Mouse (Mus musculus): ENCODE data around the gene Tnnt3. TPM values are rescaled to one million over a fixed set of nuclear protein-coding genes. Genes with fewer than 3 reads are reported as not detected.

Gene Tnnt3
- polyA plus RNA-seq, 1 experiment = 2.7 TPM

DNA sequence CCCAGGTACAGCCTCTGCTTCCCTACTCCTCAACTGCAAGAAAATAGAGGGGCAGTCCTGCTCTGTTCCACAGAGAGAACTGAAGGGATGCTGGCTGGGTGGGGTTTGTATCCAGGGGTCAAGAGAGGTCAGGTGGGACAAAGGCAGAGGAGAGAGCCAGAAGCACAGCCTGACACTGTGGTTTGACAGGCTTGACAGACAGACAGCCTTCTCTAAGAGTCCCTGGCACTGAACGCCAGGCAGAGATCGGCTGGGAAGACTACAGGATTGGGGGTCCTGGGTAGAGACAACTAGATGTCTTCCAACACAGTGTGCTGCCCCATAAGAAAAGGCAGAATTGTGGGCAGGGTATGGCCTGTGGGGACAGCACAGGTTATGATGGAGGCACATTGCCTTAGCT lies 20.1 kb upstream of the Tnnt3 start:
- Histone ChIP-seq H3K27me3 (ENCODE audit: control insufficient read depth, insufficient read depth, low read length, poor library complexity, severe bottlenecking) (no peaks in the 10 kb centered on the region), H3K36me3 (ENCODE audit: control insufficient read depth, insufficient read depth, low read length, poor library complexity, severe bottlenecking) (no peaks in the 10 kb centered on the region), H3K9ac (ENCODE audit: low read depth, poor library complexity, severe bottlenecking) (no peak overlapping the region), H3K4me3 (ENCODE audit: low read depth, low read length) (no peak overlapping the region), H3K4me1 (ENCODE audit: control insufficient read depth, insufficient read depth, low read length) (no peaks in the 10 kb centered on the region), H3K27ac (ENCODE audit: insufficient read depth, low read length) (no peak overlapping the region), H3K9me3 (replicated peaks; ENCODE audit: control insufficient read depth, insufficient read depth, low read length, poor library complexity, severe bottlenecking) (no peaks in the 10 kb centered on the region)
- TF ChIP-seq POLR2A (IDR thresholded peaks at IDR 0.05; ENCODE audit: insufficient read depth, low read length) (no peak), EP300 (IDR thresholded peaks at IDR 0.05; ENCODE audit: insufficient read depth, low read depth, low read length) (no peak), CTCF (IDR thresholded peaks at IDR 0.05; ENCODE audit: low read depth, low read length) (no peak)

DNA sequence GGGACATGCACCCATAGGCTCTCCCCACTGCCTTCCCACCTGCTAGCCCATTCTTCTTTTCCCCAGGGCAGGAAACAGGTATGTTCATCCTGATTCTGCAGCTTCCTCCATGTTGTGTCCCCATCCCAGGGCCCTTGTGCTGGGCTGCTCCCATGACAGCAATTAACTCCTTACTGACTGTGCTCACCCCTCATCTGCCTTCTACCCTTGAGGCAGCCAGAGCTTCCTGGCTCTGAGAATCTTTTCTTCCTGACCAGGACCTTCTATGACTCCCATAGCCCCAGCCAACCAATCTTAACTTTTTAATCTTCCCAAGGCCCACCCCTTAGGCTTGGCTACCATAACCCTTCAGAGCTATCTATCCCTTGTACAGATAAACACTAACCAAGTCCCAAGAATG lies 19.3 kb upstream of the Tnnt3 start:
- Histone ChIP-seq H3K9me3 (replicated peaks; ENCODE audit: control insufficient read depth, insufficient read depth, low read length, poor library complexity, severe bottlenecking) (no peaks in the 10 kb centered on the region), H3K27ac (ENCODE audit: insufficient read depth, low read length) (no peak overlapping the region), H3K9ac (ENCODE audit: low read depth, poor library complexity, severe bottlenecking) (no peak overlapping the region), H3K4me1 (ENCODE audit: control insufficient read depth, insufficient read depth, low read length) (no peaks in the 10 kb centered on the region), H3K36me3 (ENCODE audit: control insufficient read depth, insufficient read depth, low read length, poor library complexity, severe bottlenecking) (no peaks in the 10 kb centered on the region), H3K4me3 (ENCODE audit: low read depth, low read length) (no peak overlapping the region), H3K27me3 (ENCODE audit: control insufficient read depth, insufficient read depth, low read length, poor library complexity, severe bottlenecking) (no peaks in the 10 kb centered on the region)
- no peak for TF ChIP-seq POLR2A (IDR thresholded peaks at IDR 0.05; ENCODE audit: insufficient read depth, low read length)
- TF ChIP-seq EP300 (IDR thresholded peaks at IDR 0.05; ENCODE audit: insufficient read depth, low read depth, low read length) = no peak

DNA sequence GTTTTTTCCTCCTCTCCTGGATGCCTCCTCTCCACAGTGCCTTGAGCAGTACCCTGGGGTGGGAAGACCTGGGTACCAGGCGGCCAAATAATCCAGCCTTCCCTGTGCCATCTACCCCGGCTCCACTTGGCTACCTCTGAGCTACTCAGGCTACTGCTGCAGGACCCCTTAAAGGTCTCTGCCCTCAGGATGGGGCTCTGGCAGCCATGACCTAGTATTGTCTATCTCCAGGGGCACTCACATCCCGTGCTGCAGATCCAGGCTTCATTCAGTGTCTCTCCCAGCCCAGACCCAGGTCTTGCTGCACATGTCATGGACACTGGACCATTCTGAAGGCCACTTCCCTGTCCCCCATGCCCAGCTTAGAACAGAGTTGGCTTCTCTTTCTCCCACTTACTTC lies 18.8 kb upstream of the Tnnt3 start:
- Histone ChIP-seq H3K9ac (ENCODE audit: low read depth, poor library complexity, severe bottlenecking) (no peak overlapping the region), H3K4me1 (ENCODE audit: control insufficient read depth, insufficient read depth, low read length) (no peaks in the 10 kb centered on the region), H3K27ac (ENCODE audit: insufficient read depth, low read length) (no peak overlapping the region)

DNA sequence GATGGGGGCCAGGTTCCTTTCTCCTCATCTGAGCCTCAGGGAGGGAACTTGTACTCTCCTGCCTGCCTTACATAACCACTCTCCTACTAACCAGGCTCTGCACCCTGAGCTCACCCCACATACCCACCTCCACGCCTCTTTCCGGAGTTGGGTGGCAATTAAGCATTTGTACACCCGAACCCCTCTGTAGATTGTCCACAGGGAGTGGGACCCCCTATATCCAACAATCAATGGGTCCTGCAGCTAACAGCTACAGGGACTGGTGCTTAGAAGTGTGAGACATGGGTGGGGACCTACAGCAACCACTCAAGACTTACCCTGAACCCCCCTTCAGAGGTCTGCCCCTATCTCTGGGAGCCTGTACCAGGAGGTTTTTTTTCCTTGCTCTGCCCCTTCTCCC lies 18.0 kb upstream of the Tnnt3 start:
- H3K36me3 ChIP-seq (ENCODE audit: control insufficient read depth, insufficient read depth, low read length, poor library complexity, severe bottlenecking) = no peaks in the 10 kb centered on the region
- H3K9ac ChIP-seq (ENCODE audit: low read depth, poor library complexity, severe bottlenecking) = no peak overlapping the region
- no peaks in the 10 kb centered on the region for H3K9me3 ChIP-seq (replicated peaks; ENCODE audit: control insufficient read depth, insufficient read depth, low read length, poor library complexity, severe bottlenecking)
- H3K4me3 ChIP-seq (ENCODE audit: low read depth, low read length) = no peak overlapping the region
- TF ChIP-seq POLR2A (IDR thresholded peaks at IDR 0.05; ENCODE audit: insufficient read depth, low read length) = no peak
- no peaks in the 10 kb centered on the region for H3K27me3 ChIP-seq (ENCODE audit: control insufficient read depth, insufficient read depth, low read length, poor library complexity, severe bottlenecking)
- H3K4me1 ChIP-seq (ENCODE audit: control insufficient read depth, insufficient read depth, low read length) = no peaks in the 10 kb centered on the region
- no peak overlapping the region for H3K27ac ChIP-seq (ENCODE audit: insufficient read depth, low read length)

More for the DNA sequence above, 18.8 kb upstream of the Tnnt3 start:
- TF ChIP-seq CTCF (IDR thresholded peaks at IDR 0.05; ENCODE audit: low read depth, low read length) (no peak), EP300 (IDR thresholded peaks at IDR 0.05; ENCODE audit: insufficient read depth, low read depth, low read length) (no peak), POLR2A (IDR thresholded peaks at IDR 0.05; ENCODE audit: insufficient read depth, low read length) (no peak)
- Histone ChIP-seq H3K4me3 (ENCODE audit: low read depth, low read length) (no peak overlapping the region), H3K36me3 (ENCODE audit: control insufficient read depth, insufficient read depth, low read length, poor library complexity, severe bottlenecking) (no peaks in the 10 kb centered on the region), H3K27me3 (ENCODE audit: control insufficient read depth, insufficient read depth, low read length, poor library complexity, severe bottlenecking) (no peaks in the 10 kb centered on the region), H3K9me3 (replicated peaks; ENCODE audit: control insufficient read depth, insufficient read depth, low read length, poor library complexity, severe bottlenecking) (no peaks in the 10 kb centered on the region)

DNA sequence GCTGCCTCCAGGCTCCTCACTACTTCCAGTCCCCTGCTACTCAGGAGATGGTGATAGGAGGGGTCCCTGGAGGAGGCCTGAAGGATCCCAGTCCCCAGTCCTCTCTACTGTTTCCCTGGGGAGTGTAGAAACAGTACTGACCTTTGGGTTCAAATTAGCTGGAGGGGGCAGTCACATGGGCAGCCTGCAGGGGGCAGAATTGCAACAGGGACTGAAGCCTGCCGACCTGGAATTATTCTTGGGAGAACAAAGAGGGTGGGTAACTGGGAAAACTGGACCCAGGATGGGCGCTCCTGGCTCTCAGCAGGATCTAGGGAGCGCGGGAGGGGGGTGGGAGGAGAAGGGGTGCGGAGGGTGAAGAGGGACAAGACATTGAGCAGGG lies 17.5 kb upstream of the Tnnt3 start:
- no peak overlapping the region for H3K27ac ChIP-seq (ENCODE audit: insufficient read depth, low read length)
- H3K36me3 ChIP-seq (ENCODE audit: control insufficient read depth, insufficient read depth, low read length, poor library complexity, severe bottlenecking) = no peaks in the 10 kb centered on the region
- H3K9me3 ChIP-seq (replicated peaks; ENCODE audit: control insufficient read depth, insufficient read depth, low read length, poor library complexity, severe bottlenecking) = no peaks in the 10 kb centered on the region
- no peaks in the 10 kb centered on the region for H3K27me3 ChIP-seq (ENCODE audit: control insufficient read depth, insufficient read depth, low read length, poor library complexity, severe bottlenecking)
- H3K4me1 ChIP-seq (ENCODE audit: control insufficient read depth, insufficient read depth, low read length) = no peaks in the 10 kb centered on the region
- H3K4me3 ChIP-seq (ENCODE audit: low read depth, low read length) = 0 out of 2 replicates have a peak overlapping the region, but pooled peaks have one; percentile 19
- H3K9ac ChIP-seq (ENCODE audit: low read depth, poor library complexity, severe bottlenecking) = peak overlapping the region; percentile 48
- TF ChIP-seq POLR2A (IDR thresholded peaks at IDR 0.05; ENCODE audit: insufficient read depth, low read length) (no peak), CTCF (IDR thresholded peaks at IDR 0.05; ENCODE audit: low read depth, low read length) (peak; percentile 62)

DNA sequence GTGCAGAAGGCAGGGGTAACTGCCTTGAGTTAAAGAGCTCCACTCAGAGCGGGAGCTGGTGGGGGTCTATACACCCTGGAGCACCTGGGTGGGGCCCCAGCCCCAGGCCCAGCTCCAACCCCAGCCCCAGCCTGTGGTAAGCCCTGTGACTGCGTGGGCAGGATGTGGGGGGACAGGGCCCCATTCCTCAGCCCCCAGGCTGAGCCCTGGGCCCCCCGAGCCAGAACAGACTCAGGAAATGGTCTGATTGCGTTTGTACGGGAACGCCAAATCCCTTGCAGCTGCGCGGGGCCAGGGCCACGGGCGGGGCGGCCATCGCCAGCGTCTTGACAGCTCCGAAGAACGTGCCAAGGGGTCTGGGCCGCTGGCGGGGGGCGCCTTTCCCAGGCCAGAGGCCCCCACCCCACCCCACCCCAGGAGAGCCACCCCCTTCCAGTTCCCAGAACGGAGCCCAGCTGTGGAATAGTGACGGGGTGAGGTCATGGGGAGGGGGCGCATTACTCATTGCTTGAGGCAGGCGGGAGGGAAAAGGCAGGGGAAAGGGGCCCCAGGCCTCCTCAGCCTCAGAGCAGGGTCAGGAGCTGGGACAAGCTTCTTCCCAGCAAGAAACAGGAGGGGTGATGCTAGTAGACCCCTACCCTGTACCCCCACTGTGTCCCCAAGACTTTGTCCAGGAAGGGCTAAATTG lies 16.9 kb upstream of the Tnnt3 start:
- Histone ChIP-seq H3K9ac (ENCODE audit: low read depth, poor library complexity, severe bottlenecking) (peak overlapping the region; percentile 48), H3K4me1 (ENCODE audit: control insufficient read depth, insufficient read depth, low read length) (no peaks in the 10 kb centered on the region), H3K36me3 (ENCODE audit: control insufficient read depth, insufficient read depth, low read length, poor library complexity, severe bottlenecking) (no peaks in the 10 kb centered on the region), H3K27ac (ENCODE audit: insufficient read depth, low read length) (no peak overlapping the region), H3K27me3 (ENCODE audit: control insufficient read depth, insufficient read depth, low read length, poor library complexity, severe bottlenecking) (no peaks in the 10 kb centered on the region), H3K9me3 (replicated peaks; ENCODE audit: control insufficient read depth, insufficient read depth, low read length, poor library complexity, severe bottlenecking) (no peaks in the 10 kb centered on the region), H3K4me3 (ENCODE audit: low read depth, low read length) (0 out of 2 replicates have a peak overlapping the region, but pooled peaks have one; percentile 19)
- TF ChIP-seq EP300 (IDR thresholded peaks at IDR 0.05; ENCODE audit: insufficient read depth, low read depth, low read length) (no peak), POLR2A (IDR thresholded peaks at IDR 0.05; ENCODE audit: insufficient read depth, low read length) (no peak), CTCF (IDR thresholded peaks at IDR 0.05; ENCODE audit: low read depth, low read length) (no peak)
